Mouse (Mus musculus): ENCODE data around the gene Tmem56. TPM values are rescaled to one million over a fixed set of nuclear protein-coding genes. Genes with fewer than 3 reads are reported as not detected.

The Tmem56 gene
- polyA plus RNA-seq, 1 experiment from 2014 or later: 0.91 TPM

- DNase-seq (ENCODE audit: low spot score): no peak
- no peak for ATAC-seq (replicated peaks; ENCODE audit: low FRiP score, low TSS enrichment, low read depth)
- H3K27ac ChIP-seq (ENCODE audit: low read depth): no peak overlapping the region
These were observed 42.4 kb downstream of the Tmem56 start for GRCm38 (mm10) chr3:121240362-121241040.

GRCm38 (mm10) chr3:121239096-121239495 is 43.8 kb downstream of the Tmem56 start:
- ATAC-seq (replicated peaks; ENCODE audit: low FRiP score, low TSS enrichment, low read depth) (no peak), DNase-seq (ENCODE audit: low spot score) (no peak)
- H3K4me2 ChIP-seq (ENCODE audit: low read length): no peak overlapping the region
- no peaks in the 10 kb centered on the region for H3K36me3 ChIP-seq (ENCODE audit: control insufficient read depth, insufficient read depth, low read length)
- no peak overlapping the region for H3K27ac ChIP-seq (ENCODE audit: low read depth)
- H3K4me1 ChIP-seq (replicated peaks; ENCODE audit: control insufficient read depth, insufficient read depth, low read length): no peaks in the 10 kb centered on the region
- 81% methylated on average over 8 of the region's 8 CpGs for WGBS
- no peak overlapping the region for H3K9ac ChIP-seq (ENCODE audit: low read length)
- no peak overlapping the region for H3K4me3 ChIP-seq (ENCODE audit: low read depth, low read length)
- H3K9me3 ChIP-seq (ENCODE audit: control insufficient read depth, low read length): no peaks in the 10 kb centered on the region
- no peaks in the 10 kb centered on the region for H3K27me3 ChIP-seq (replicated peaks; ENCODE audit: control insufficient read depth, insufficient read depth, low read length)

More at GRCm38 (mm10) chr3:121240362-121241040, 42.4 kb downstream of the Tmem56 start:
- Histone ChIP-seq H3K9me3 (ENCODE audit: control insufficient read depth, low read length) (no peaks in the 10 kb centered on the region), H3K36me3 (ENCODE audit: control insufficient read depth, insufficient read depth, low read length) (no peaks in the 10 kb centered on the region), H3K4me1 (replicated peaks; ENCODE audit: control insufficient read depth, insufficient read depth, low read length) (no peaks in the 10 kb centered on the region), H3K4me3 (ENCODE audit: low read depth, low read length) (no peak overlapping the region), H3K4me2 (ENCODE audit: low read length) (no peak overlapping the region), H3K9ac (ENCODE audit: low read length) (no peak overlapping the region), H3K27me3 (replicated peaks; ENCODE audit: control insufficient read depth, insufficient read depth, low read length) (no peaks in the 10 kb centered on the region)
- 55% methylated on average over 8 of the region's 8 CpGs for WGBS

- Histone ChIP-seq H3K4me1 (replicated peaks; ENCODE audit: control insufficient read depth, insufficient read depth, low read length) (no peaks in the 10 kb centered on the region), H3K9ac (ENCODE audit: low read length) (no peak overlapping the region), H3K36me3 (ENCODE audit: control insufficient read depth, insufficient read depth, low read length) (no peaks in the 10 kb centered on the region), H3K9me3 (ENCODE audit: control insufficient read depth, low read length) (no peaks in the 10 kb centered on the region), H3K4me2 (ENCODE audit: low read length) (no peak overlapping the region), H3K27me3 (replicated peaks; ENCODE audit: control insufficient read depth, insufficient read depth, low read length) (no peaks in the 10 kb centered on the region), H3K4me3 (ENCODE audit: low read depth, low read length) (no peak overlapping the region), H3K27ac (ENCODE audit: low read depth) (no peak overlapping the region)
- ATAC-seq (replicated peaks; ENCODE audit: low FRiP score, low TSS enrichment, low read depth): no peak
- 91% methylated on average over 8 of the region's 8 CpGs for WGBS
- DNase-seq (ENCODE audit: low spot score): no peak
These were observed 58.1 kb downstream of the Tmem56 start for GRCm38 (mm10) chr3:121224763-121225162.

GRCm38 (mm10) chr3:121224185-121224584 is 58.7 kb downstream of the Tmem56 start:
- ATAC-seq (replicated peaks; ENCODE audit: low FRiP score, low TSS enrichment, low read depth): no peak
- Histone ChIP-seq H3K36me3 (ENCODE audit: control insufficient read depth, insufficient read depth, low read length) (no peaks in the 10 kb centered on the region), H3K9ac (ENCODE audit: low read length) (no peak overlapping the region), H3K27me3 (replicated peaks; ENCODE audit: control insufficient read depth, insufficient read depth, low read length) (no peaks in the 10 kb centered on the region), H3K9me3 (ENCODE audit: control insufficient read depth, low read length) (no peaks in the 10 kb centered on the region), H3K27ac (ENCODE audit: low read depth) (no peak overlapping the region), H3K4me3 (ENCODE audit: low read depth, low read length) (no peak overlapping the region), H3K4me1 (replicated peaks; ENCODE audit: control insufficient read depth, insufficient read depth, low read length) (no peaks in the 10 kb centered on the region), H3K4me2 (ENCODE audit: low read length) (no peak overlapping the region)
- 93% methylated on average over 6 of the region's 6 CpGs for WGBS
- no peak for DNase-seq (ENCODE audit: low spot score)

- no peak for DNase-seq (ENCODE audit: low spot score)
- no peak for ATAC-seq (replicated peaks; ENCODE audit: low FRiP score, low TSS enrichment, low read depth)
- H3K9me3 ChIP-seq (ENCODE audit: control insufficient read depth, low read length): no peaks in the 10 kb centered on the region
- H3K4me2 ChIP-seq (ENCODE audit: low read length): no peak overlapping the region
- no peak overlapping the region for H3K4me3 ChIP-seq (ENCODE audit: low read depth, low read length)
- no peaks in the 10 kb centered on the region for H3K4me1 ChIP-seq (replicated peaks; ENCODE audit: control insufficient read depth, insufficient read depth, low read length)
- no peak overlapping the region for H3K27ac ChIP-seq (ENCODE audit: low read depth)
- 67% methylated on average over 7 of the region's 7 CpGs for WGBS
- H3K9ac ChIP-seq (ENCODE audit: low read length): no peak overlapping the region
- H3K27me3 ChIP-seq (replicated peaks; ENCODE audit: control insufficient read depth, insufficient read depth, low read length): no peaks in the 10 kb centered on the region
- no peaks in the 10 kb centered on the region for H3K36me3 ChIP-seq (ENCODE audit: control insufficient read depth, insufficient read depth, low read length)
These were observed 60.9 kb downstream of the Tmem56 start for GRCm38 (mm10) chr3:121221987-121222386.

- Histone ChIP-seq H3K27me3 (replicated peaks; ENCODE audit: control insufficient read depth, insufficient read depth, low read length) (no peaks in the 10 kb centered on the region), H3K9me3 (ENCODE audit: control insufficient read depth, low read length) (no peaks in the 10 kb centered on the region), H3K36me3 (ENCODE audit: control insufficient read depth, insufficient read depth, low read length) (no peaks in the 10 kb centered on the region), H3K4me3 (ENCODE audit: low read depth, low read length) (no peak overlapping the region), H3K4me1 (replicated peaks; ENCODE audit: control insufficient read depth, insufficient read depth, low read length) (no peaks in the 10 kb centered on the region), H3K27ac (ENCODE audit: low read depth) (no peak overlapping the region), H3K4me2 (ENCODE audit: low read length) (no peak overlapping the region), H3K9ac (ENCODE audit: low read length) (no peak overlapping the region)
- DNase-seq (ENCODE audit: low spot score) (no peak), ATAC-seq (replicated peaks; ENCODE audit: low FRiP score, low TSS enrichment, low read depth) (no peak)
- 77% methylated on average over 6 of the region's 6 CpGs for WGBS
These were observed 65.9 kb downstream of the Tmem56 start for GRCm38 (mm10) chr3:121217011-121217410.

- Histone ChIP-seq H3K4me2 (ENCODE audit: low read length) (no peak overlapping the region), H3K9me3 (ENCODE audit: control insufficient read depth, low read length) (no peaks in the 10 kb centered on the region), H3K36me3 (ENCODE audit: control insufficient read depth, insufficient read depth, low read length) (no peaks in the 10 kb centered on the region), H3K9ac (ENCODE audit: low read length) (no peak overlapping the region), H3K27ac (ENCODE audit: low read depth) (no peak overlapping the region), H3K4me1 (replicated peaks; ENCODE audit: control insufficient read depth, insufficient read depth, low read length) (no peaks in the 10 kb centered on the region), H3K4me3 (ENCODE audit: low read depth, low read length) (no peak overlapping the region), H3K27me3 (replicated peaks; ENCODE audit: control insufficient read depth, insufficient read depth, low read length) (no peaks in the 10 kb centered on the region)
- DNase-seq (ENCODE audit: low spot score): no peak
- ATAC-seq (replicated peaks; ENCODE audit: low FRiP score, low TSS enrichment, low read depth): no peak
- WGBS: 71% methylated on average over 3 of the region's 3 CpGs
These were observed 69.4 kb downstream of the Tmem56 start for GRCm38 (mm10) chr3:121213501-121213900.

DNA sequence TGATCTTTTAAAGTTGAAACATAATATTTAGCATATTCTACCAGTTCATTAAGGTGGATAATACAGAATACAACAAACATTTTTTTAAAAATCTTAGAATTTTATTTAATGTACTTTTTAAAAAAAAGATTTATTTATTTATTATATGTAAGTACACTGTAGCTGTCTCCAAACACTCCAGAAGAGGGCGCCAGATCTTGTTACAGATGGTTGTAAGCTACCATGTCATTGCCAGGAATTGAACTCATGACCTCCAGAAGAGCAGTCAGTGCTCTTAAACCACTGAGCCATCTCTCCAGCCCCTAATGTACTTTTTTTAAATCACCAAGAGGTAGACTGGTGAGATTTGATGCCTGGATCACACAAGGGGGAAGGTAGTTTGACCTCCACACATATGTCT is 70.7 kb downstream of the Tmem56 start:
- no peak for ATAC-seq (replicated peaks; ENCODE audit: low FRiP score, low TSS enrichment, low read depth)

DNA sequence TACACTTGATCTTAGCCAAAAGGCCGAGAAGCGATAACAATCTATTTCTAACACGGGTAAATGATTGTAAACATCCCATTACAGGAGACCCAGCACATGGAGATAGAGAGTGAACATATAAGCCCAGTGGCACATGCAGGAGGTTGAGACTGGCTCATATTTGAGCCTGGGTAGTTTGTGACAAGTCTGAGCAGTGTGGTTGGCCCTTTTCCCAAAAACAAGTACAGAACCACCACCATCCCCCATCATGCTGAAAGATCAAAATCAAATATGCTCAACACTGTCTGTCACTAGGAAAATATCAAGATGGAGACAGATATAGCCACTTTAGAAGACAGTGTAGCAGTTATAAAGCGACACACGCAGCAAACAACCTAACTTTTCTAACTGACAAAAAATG is 73.9 kb downstream of the Tmem56 start:
- no peak overlapping the region for H3K4me2 ChIP-seq (ENCODE audit: low read length)

More for the DNA sequence above, 70.7 kb downstream of the Tmem56 start:
- Histone ChIP-seq H3K4me1 (replicated peaks; ENCODE audit: control insufficient read depth, insufficient read depth, low read length) (no peaks in the 10 kb centered on the region), H3K4me3 (ENCODE audit: low read depth, low read length) (no peak overlapping the region), H3K4me2 (ENCODE audit: low read length) (no peak overlapping the region), H3K36me3 (ENCODE audit: control insufficient read depth, insufficient read depth, low read length) (no peaks in the 10 kb centered on the region), H3K27ac (ENCODE audit: low read depth) (no peak overlapping the region), H3K9me3 (ENCODE audit: control insufficient read depth, low read length) (no peaks in the 10 kb centered on the region), H3K9ac (ENCODE audit: low read length) (no peak overlapping the region), H3K27me3 (replicated peaks; ENCODE audit: control insufficient read depth, insufficient read depth, low read length) (no peaks in the 10 kb centered on the region)
- WGBS: 41% methylated on average over 1 of the region's 1 CpGs
- no peak for DNase-seq (ENCODE audit: low spot score)

More for the DNA sequence above, 73.9 kb downstream of the Tmem56 start:
- Histone ChIP-seq H3K36me3 (ENCODE audit: control insufficient read depth, insufficient read depth, low read length) (no peaks in the 10 kb centered on the region), H3K4me3 (ENCODE audit: low read depth, low read length) (no peak overlapping the region), H3K27me3 (replicated peaks; ENCODE audit: control insufficient read depth, insufficient read depth, low read length) (no peaks in the 10 kb centered on the region), H3K9me3 (ENCODE audit: control insufficient read depth, low read length) (no peaks in the 10 kb centered on the region), H3K9ac (ENCODE audit: low read length) (no peak overlapping the region), H3K4me1 (replicated peaks; ENCODE audit: control insufficient read depth, insufficient read depth, low read length) (no peaks in the 10 kb centered on the region), H3K27ac (ENCODE audit: low read depth) (no peak overlapping the region)
- 90% methylated on average over 5 of the region's 5 CpGs for whole genome bisulfite sequencing
- DNase-seq (ENCODE audit: low spot score) (no peak), ATAC-seq (replicated peaks; ENCODE audit: low FRiP score, low TSS enrichment, low read depth) (no peak)
